Mouse (Mus musculus) lung, postnatal 0 days (tissue): ENCODE results near the gene Ubqln3. TPM values are rescaled to one million over a fixed set of nuclear protein-coding genes. Genes with fewer than 3 reads are reported as not detected.

Source experiments
- ATAC-seq: fragments of 200-750 bp; cut with Nextera tagmentation; 2 replicates; pipeline ENCODE4 v1.8.0; 2017; ENCODE audit warnings: moderate library complexity
- DNase-seq: peaks from one replicate; pipeline ENCODE4 v3.0.0-alpha.2; 2016; ENCODE audit warnings: low spot score
- H3K27ac ChIP-seq: fragments of 300-500 bp; sonication (generic); 2 replicates; pipeline ENCODE4 v1.5.1; 2014; ENCODE audit warnings: antibody characterized with exemption, mild to moderate bottlenecking, low read length, mixed read lengths
- H3K27me3 ChIP-seq: fragments of 300-500 bp; sonication (generic); replicated peaks from 2 replicates; pipeline ENCODE4 v1.6.1; 2014; ENCODE audit warnings: low read length, mixed read lengths; ENCODE audit not compliant: insufficient read depth
- H3K36me3 ChIP-seq: fragments of 300-500 bp; sonication (generic); 2 replicates; pipeline ENCODE4 v1.6.1; 2014; ENCODE audit warnings: low read length, mixed read lengths; ENCODE audit not compliant: insufficient read depth
- H3K4me1 ChIP-seq: fragments of 300-500 bp; sonication (generic); 2 replicates; pipeline ENCODE4 v1.6.1; 2014; ENCODE audit warnings: antibody characterized with exemption, low read depth, low read length, mixed read lengths; ENCODE audit not compliant: insufficient read depth
- H3K4me2 ChIP-seq: fragments of 300-500 bp; sonication (generic); replicated peaks from 2 replicates; pipeline ENCODE4 v1.6.1; 2014; ENCODE audit warnings: low read depth, mild to moderate bottlenecking, low read length, moderate library complexity, mixed read lengths
- H3K4me3 ChIP-seq: fragments of 300-500 bp; sonication (generic); 2 replicates; pipeline ENCODE4 v1.5.1; 2014; ENCODE audit warnings: low read depth, low read length
- H3K9ac ChIP-seq: fragments of 300-500 bp; sonication (generic); replicated peaks from 2 replicates; pipeline ENCODE4 v1.6.1; 2014; ENCODE audit warnings: low read depth, mild to moderate bottlenecking
- H3K9me3 ChIP-seq: fragments of 300-500 bp; sonication (generic); 2 replicates; pipeline ENCODE4 v1.6.1; 2016; ENCODE audit warnings: low read length, mixed read lengths
- CTCF ChIP-seq: IDR thresholded peaks from 2 replicates; pipeline ENCODE4 v1.5.1; 2016; ENCODE audit warnings: antibody characterized with exemption, mild to moderate bottlenecking
- EP300 ChIP-seq: IDR thresholded peaks from 2 replicates; pipeline ENCODE4 v1.6.1; 2016; ENCODE audit warnings: antibody characterized with exemption, mild to moderate bottlenecking, control low read depth
- WGBS: fragments of 180-500 bp; shearing (Covaris S2); extraction: QIAGEN DNeasy Blood & Tissue Kit; methylation state at CpG from one replicate; pipeline ENCODE4 v1.1.7; 2014; 5-methylcytosine and 5-hydroxymethylcytosine counted together
- polyA plus RNA-seq: library from polyadenylated mRNA; unstranded; fragments of >200 nt; fragmentation: Nextera tagmentation; extraction: Ambion mirVana; gene quantifications from 2 replicates; pipeline ENCODE4 v1.2.1, GENCODE M21; 2015

Gene Ubqln3
- not detected in 2 replicates for polyA plus RNA-seq

GRCm38 (mm10) chr7:104143179-104143578 lies at the start of gene Ubqln3:
Gene Ubqln3 (minus strand): TSS chr7:104143279.
- no peak for DNase-seq
- ATAC-seq: no peak
- no peak within 1 kb of the TSS for H3K4me2 ChIP-seq
- WGBS: 67% methylated on average over 3 of the region's 3 CpGs
- no peaks in the 10 kb centered on the region for H3K4me1 ChIP-seq
- no peak within 1 kb of the TSS for H3K4me3 ChIP-seq
- no peak within 1 kb of the TSS for H3K27ac ChIP-seq
- TF ChIP-seq EP300: no peak
- H3K36me3 ChIP-seq: no peaks in the 10 kb centered on the region
- no peaks in the 10 kb centered on the region for H3K27me3 ChIP-seq
- H3K9ac ChIP-seq: no peak within 1 kb of the TSS
- no peaks in the 10 kb centered on the region for H3K9me3 ChIP-seq

GRCm38 (mm10) chr7:104191275-104191674 lies 48.2 kb upstream of the Ubqln3 start:
- 53% methylated on average over 9 of the region's 9 CpGs for WGBS
- no peak overlapping the region for H3K9ac ChIP-seq
- no peak overlapping the region for H3K27ac ChIP-seq
- no peaks in the 10 kb centered on the region for H3K36me3 ChIP-seq
- DNase-seq (peak; percentile 9), ATAC-seq (no peak)
- no peaks in the 10 kb centered on the region for H3K27me3 ChIP-seq
- H3K4me2 ChIP-seq: no peak overlapping the region
- TF ChIP-seq EP300: no peak
- no peak for TF ChIP-seq CTCF
- no peaks in the 10 kb centered on the region for H3K4me1 ChIP-seq
- no peaks in the 10 kb centered on the region for H3K9me3 ChIP-seq
- no peak overlapping the region for H3K4me3 ChIP-seq

GRCm38 (mm10) chr7:104183292-104183691 lies 40.2 kb upstream of the Ubqln3 start, which contains the start of gene Olfr648:
Gene Olfr648 (minus strand): TSS chr7:104183392.
- no peaks in the 10 kb centered on the region for H3K36me3 ChIP-seq
- 88% methylated on average over 2 of the region's 2 CpGs for WGBS
- H3K4me3 ChIP-seq: no peak within 1 kb of the TSS
- H3K9ac ChIP-seq: no peak within 1 kb of the TSS
- DNase-seq (no peak), ATAC-seq (no peak)
- no peaks in the 10 kb centered on the region for H3K27me3 ChIP-seq
- no peak within 1 kb of the TSS for H3K27ac ChIP-seq
- H3K4me2 ChIP-seq: no peak within 1 kb of the TSS
- no peaks in the 10 kb centered on the region for H3K4me1 ChIP-seq
- no peak for TF ChIP-seq CTCF
- no peak for TF ChIP-seq EP300
- H3K9me3 ChIP-seq: no peaks in the 10 kb centered on the region

- H3K4me2 ChIP-seq: no peak overlapping the region
- H3K9me3 ChIP-seq: no peaks in the 10 kb centered on the region
- ATAC-seq (no peak), DNase-seq (no peak)
- no peaks in the 10 kb centered on the region for H3K4me1 ChIP-seq
- H3K4me3 ChIP-seq: no peak overlapping the region
- 76% methylated on average over 1 of the region's 1 CpGs for WGBS
- H3K27me3 ChIP-seq: no peaks in the 10 kb centered on the region
- TF ChIP-seq EP300 (no peak), CTCF (no peak)
- H3K36me3 ChIP-seq: no peaks in the 10 kb centered on the region
- no peak overlapping the region for H3K27ac ChIP-seq
- no peak overlapping the region for H3K9ac ChIP-seq
These were observed 36.0 kb upstream of the Ubqln3 start for GRCm38 (mm10) chr7:104179074-104179473.

GRCm38 (mm10) chr7:104178422-104179054 lies 35.5 kb upstream of the Ubqln3 start:
- ATAC-seq (no peak), DNase-seq (no peak)
- Histone ChIP-seq H3K36me3 (no peaks in the 10 kb centered on the region), H3K4me1 (no peaks in the 10 kb centered on the region), H3K4me2 (no peak overlapping the region), H3K9ac (no peak overlapping the region), H3K27me3 (no peaks in the 10 kb centered on the region), H3K9me3 (no peaks in the 10 kb centered on the region), H3K27ac (no peak overlapping the region), H3K4me3 (no peak overlapping the region)
- no peak for TF ChIP-seq EP300
- no peak for TF ChIP-seq CTCF
- WGBS: 56% methylated on average over 5 of the region's 5 CpGs

GRCm38 (mm10) chr7:104175085-104175484 lies 32.0 kb upstream of the Ubqln3 start:
- Histone ChIP-seq H3K27me3 (no peaks in the 10 kb centered on the region), H3K27ac (no peak overlapping the region), H3K4me2 (no peak overlapping the region), H3K36me3 (no peaks in the 10 kb centered on the region), H3K4me1 (no peaks in the 10 kb centered on the region), H3K9me3 (no peaks in the 10 kb centered on the region), H3K4me3 (no peak overlapping the region), H3K9ac (no peak overlapping the region)
- no peak for DNase-seq
- 68% methylated on average over 1 of the region's 1 CpGs for WGBS
- no peak for ATAC-seq
- TF ChIP-seq CTCF (no peak), EP300 (no peak)
